Mouse (Mus musculus) MEL (cell line): ENCODE data around the gene Morc4. TPM values are rescaled to one million over a fixed set of nuclear protein-coding genes. Genes with fewer than 3 reads are reported as not detected.

Experiments
- DNase-seq: peaks from one replicate; pipeline ENCODE4 v3.0.0; 2011; ENCODE audit warnings: low read depth, low spot score
- H3K27ac ChIP-seq: 2 replicates; pipeline ENCODE4 v1.5.1; 2012; ENCODE audit warnings: low read depth, mild to moderate bottlenecking, control low read depth, low read length, moderate library complexity; ENCODE audit not compliant: control insufficient read depth
- H3K27me3 ChIP-seq, 2 experiments: fragments of 150-350 bp in 1 of 2; sonication (generic) in 1 of 2; 2 replicates each; pipeline ENCODE4 v1.6.1; 2012; ENCODE audit warnings: low read length in 2 of 2, mild to moderate bottlenecking in 2 of 2, improper control_type of control experiment in 1 of 2, moderate library complexity in 1 of 2; ENCODE audit not compliant: insufficient read depth in 2 of 2, control insufficient read depth in 1 of 2
- H3K36me3 ChIP-seq, 2 experiments: 2 replicates each; pipeline ENCODE4 v1.6.1; 2012 to 2014; ENCODE audit warnings: low read length in 2 of 2, improper control_type of control experiment in 1 of 2, inconsistent platforms in 1 of 2, mild to moderate bottlenecking in 1 of 2; ENCODE audit not compliant: insufficient read depth in 2 of 2, control insufficient read depth in 1 of 2
- H3K4me1 ChIP-seq, 2 experiments: fragments of 150-350 bp in 1 of 2; sonication (generic) in 1 of 2; 2 replicates each; pipeline ENCODE4 v1.6.1; 2012; ENCODE audit warnings: low read length in 2 of 2, improper control_type of control experiment in 1 of 2, mild to moderate bottlenecking in 1 of 2; ENCODE audit not compliant: insufficient read depth in 2 of 2, control insufficient read depth in 1 of 2
- H3K4me3 ChIP-seq, 2 experiments: fragments of 150-350 bp in 1 of 2; sonication (generic) in 1 of 2; 2 replicates each; pipeline ENCODE4 v1.5.1; 2012; ENCODE audit warnings: low read depth in 2 of 2, low read length in 2 of 2, mild to moderate bottlenecking in 2 of 2, moderate library complexity in 2 of 2, control low read depth in 1 of 2, improper control_type of control experiment in 1 of 2; ENCODE audit not compliant: control insufficient read depth in 1 of 2, insufficient read depth in 1 of 2
- H3K79me2 ChIP-seq: 2 replicates; pipeline ENCODE4 v1.6.1; 2012; ENCODE audit warnings: mild to moderate bottlenecking, low read length, moderate library complexity; ENCODE audit not compliant: control insufficient read depth, poor library complexity, insufficient read depth
- H3K9ac ChIP-seq: 2 replicates; pipeline ENCODE4 v1.6.1; 2012; ENCODE audit warnings: low read depth, mild to moderate bottlenecking, control low read depth, low read length, moderate library complexity; ENCODE audit not compliant: control insufficient read depth, poor library complexity, severe bottlenecking
- H3K9me3 ChIP-seq: fragments of 150-350 bp; sonication (generic); replicated peaks from 2 replicates; pipeline ENCODE4 v1.6.1; 2012; ENCODE audit warnings: mild to moderate bottlenecking, low read length, improper control_type of control experiment, moderate library complexity; ENCODE audit not compliant: insufficient read depth
- EP300 ChIP-seq, 2 experiments: IDR thresholded peaks; 2 replicates each; pipeline ENCODE4 v1.6.1; 2011; ENCODE audit warnings: improper control_type of control experiment in 2 of 2, low read length in 2 of 2, low read depth in 1 of 2, mild to moderate bottlenecking in 1 of 2
- ETS1 ChIP-seq: IDR thresholded peaks from 2 replicates; pipeline ENCODE4 v1.6.1; 2012; ENCODE audit warnings: low read depth, mild to moderate bottlenecking, inconsistent platforms, low read length, improper control_type of control experiment, moderate library complexity
- GATA1 ChIP-seq: IDR thresholded peaks from 2 replicates; pipeline ENCODE4 v1.6.1; 2011; ENCODE audit warnings: low read depth, low read length, improper control_type of control experiment
- HCFC1 ChIP-seq: IDR thresholded peaks from 2 replicates; pipeline ENCODE4 v1.6.1; 2012; ENCODE audit warnings: low read depth, mild to moderate bottlenecking, inconsistent platforms, low read length, improper control_type of control experiment, moderate library complexity
- JUND ChIP-seq: IDR thresholded peaks from 2 replicates; pipeline ENCODE4 v1.6.1; 2011; ENCODE audit warnings: low read depth, mild to moderate bottlenecking, improper control_type of control experiment, low read length
- KAT2A ChIP-seq: conservative IDR thresholded peaks from 2 replicates; pipeline ENCODE4 v1.6.1; 2012; ENCODE audit warnings: low read depth, low read length, improper control_type of control experiment, inconsistent platforms
- MAFK ChIP-seq: IDR thresholded peaks from 2 replicates; pipeline ENCODE4 v1.6.1; 2011; ENCODE audit warnings: low read depth, mild to moderate bottlenecking, low read length, improper control_type of control experiment, borderline replicate concordance
- MAZ ChIP-seq: IDR thresholded peaks from 2 replicates; pipeline ENCODE4 v1.6.1; 2012; ENCODE audit warnings: low read depth, mild to moderate bottlenecking, inconsistent platforms, low read length, improper control_type of control experiment
- MEF2A ChIP-seq: IDR thresholded peaks from 2 replicates; pipeline ENCODE4 v1.6.1; 2014; ENCODE audit warnings: low read depth, mild to moderate bottlenecking, inconsistent platforms, low read length, improper control_type of control experiment; ENCODE audit not compliant: poor library complexity, insufficient replicate concordance, severe bottlenecking; ENCODE audit errors: extremely low read depth
- NRF1 ChIP-seq: IDR thresholded peaks from 2 replicates; pipeline ENCODE4 v1.6.1; 2014; ENCODE audit warnings: low read depth, mild to moderate bottlenecking, inconsistent platforms, low read length, improper control_type of control experiment, moderate library complexity; ENCODE audit not compliant: poor library complexity, insufficient read depth, severe bottlenecking
- RAD21 ChIP-seq: IDR thresholded peaks from 2 replicates; pipeline ENCODE4 v1.6.1; 2011; ENCODE audit warnings: mild to moderate bottlenecking, low read depth, low read length, improper control_type of control experiment
- RCOR1 ChIP-seq: IDR thresholded peaks from 2 replicates; pipeline ENCODE4 v1.6.1; 2012; ENCODE audit warnings: low read depth, mild to moderate bottlenecking, inconsistent platforms, low read length, improper control_type of control experiment
- SIN3A ChIP-seq: IDR thresholded peaks from 2 replicates; pipeline ENCODE4 v1.6.1; 2012; ENCODE audit warnings: low read length, improper control_type of control experiment, inconsistent platforms
- SMC3 ChIP-seq: IDR thresholded peaks from 2 replicates; pipeline ENCODE4 v1.6.1; 2011; ENCODE audit warnings: low read depth, low read length, improper control_type of control experiment
- TAL1 ChIP-seq: IDR thresholded peaks from 2 replicates; pipeline ENCODE4 v1.6.1; 2012; ENCODE audit warnings: mild to moderate bottlenecking, inconsistent platforms, low read length, moderate library complexity, mixed read lengths
- TCF12 ChIP-seq: IDR thresholded peaks from 2 replicates; pipeline ENCODE4 v1.6.1; 2014; ENCODE audit warnings: low read depth, mild to moderate bottlenecking, inconsistent platforms, low read length, improper control_type of control experiment, moderate library complexity
- USF2 ChIP-seq, 2 experiments: IDR thresholded peaks; 2 replicates each; pipeline ENCODE4 v1.6.1; 2011 to 2012; ENCODE audit warnings: improper control_type of control experiment in 2 of 2, low read length in 2 of 2, borderline replicate concordance in 1 of 2, inconsistent platforms in 1 of 2, low read depth in 1 of 2, mild to moderate bottlenecking in 1 of 2; ENCODE audit not compliant: insufficient read depth in 1 of 2
- polyA plus RNA-seq, 2 experiments: library from polyadenylated mRNA; stranded (reverse) in 1 of 2; unstranded in 1 of 2; fragments of >175 nt in 1 of 2; fragments of >200 nt in 1 of 2; gene quantifications; 2 replicates each; pipeline versions ENCODE4 v1.2.1 to v1.2.4; 2012; ENCODE audit warnings: low replicate concordance in 2 of 2, low read depth in 1 of 2; ENCODE audit not compliant: insufficient read length in 2 of 2, insufficient read depth in 1 of 2, missing spikeins in 1 of 2
- total RNA-seq: library from RNA; depleted of rRNA; stranded (reverse); fragments of 300-350 nt; gene quantifications from 2 replicates; pipeline ENCODE4 v1.2.3, GENCODE M21; 2012

Gene Morc4
- total and polyA plus RNA-seq, 3 experiments = 4.2 to 221 (median 20.4) TPM

GRCm38 (mm10) chrX:139796037-139796436 lies 75.4 kb downstream of the Morc4 start (continued):
- 0 out of 2 replicates have a peak, but pooled peaks have one; percentile 29 for TF ChIP-seq HCFC1
- TF ChIP-seq MEF2A = no peak
- peak; percentile 32; the same call in 1 of the 2 replicates for TF ChIP-seq TCF12
- no peak for TF ChIP-seq SMC3
- TF ChIP-seq SIN3A = no peak
- TF ChIP-seq RCOR1 = peak; percentile 86
- no peak for TF ChIP-seq MAZ
- TF ChIP-seq KAT2A = no peak

DNA sequence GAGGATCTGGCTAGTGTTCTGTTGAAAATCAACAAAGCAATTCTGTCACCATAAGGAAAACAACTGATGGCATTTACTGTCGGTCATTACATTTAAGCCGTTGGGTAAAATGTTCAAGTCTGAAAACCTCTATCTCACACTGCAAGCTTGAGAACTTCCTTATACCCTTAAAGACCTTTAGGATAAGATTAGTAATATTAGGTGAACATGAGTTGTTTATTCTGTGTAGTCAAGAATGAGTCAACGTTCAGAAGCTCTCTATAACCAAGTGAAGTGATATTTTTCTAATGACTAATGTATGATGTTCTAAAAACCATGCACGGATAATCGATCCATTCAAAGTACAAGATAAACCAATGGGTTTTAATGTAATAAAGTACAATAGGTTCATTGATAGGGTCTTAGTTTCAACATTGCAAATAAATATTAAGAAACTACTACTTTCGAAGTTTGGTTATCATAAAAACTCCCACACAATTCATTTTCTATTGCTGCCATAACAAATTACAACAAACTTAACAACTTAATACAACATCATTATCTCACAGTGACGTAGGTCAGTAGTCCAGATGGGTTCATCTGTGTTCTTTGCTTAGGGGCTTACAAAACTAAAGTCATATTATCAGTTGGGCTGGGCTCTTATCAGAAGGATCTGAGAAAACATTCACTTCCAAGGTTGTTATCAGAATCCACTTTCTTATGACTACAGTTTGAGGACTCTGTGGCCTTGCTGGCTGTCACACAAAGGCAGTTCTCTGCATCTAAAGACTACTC lies 77.2 kb downstream of the Morc4 start:
- H3K4me3 ChIP-seq = peak overlapping the region; percentile 26 to 30; a peak in 3 of 4 replicates
- no peaks in the 10 kb centered on the region for H3K79me2 ChIP-seq
- TF ChIP-seq USF2 (IDR thresholded peaks at IDR 0.05; ENCODE audit: borderline replicate concordance in 1 of 2, insufficient read depth in 1 of 2, low read depth in 1 of 2, low read length in 2 of 2) = no peak
- TF ChIP-seq TAL1 = peak; percentile 59
- TF ChIP-seq ETS1 = peak; percentile 36; the same call in 1 of the 2 replicates
- no peak for TF ChIP-seq MAFK
- TF ChIP-seq JUND = no peak
- TF ChIP-seq TCF12 = peak; percentile 56
- TF ChIP-seq NRF1 = no peak
- TF ChIP-seq EP300 (IDR thresholded peaks at IDR 0.05; ENCODE audit: low read depth in 1 of 2, low read length in 2 of 2) = peak; percentile 73 to 84
- TF ChIP-seq GATA1 = peak; percentile 76
- H3K9me3 ChIP-seq = no peaks in the 10 kb centered on the region
- H3K36me3 ChIP-seq = peaks cover 0 to 32% of the 10 kb centered on the region in 2 experiments; a peak in 2 of 4 replicates
- H3K27ac ChIP-seq = peak overlapping the region; percentile 84
- H3K27me3 ChIP-seq = no peaks in the 10 kb centered on the region
- peak overlapping the region; percentile 40 for H3K9ac ChIP-seq
- DNase-seq = peak; percentile 72
- H3K4me1 ChIP-seq = peaks cover 13 to 37% of the 10 kb centered on the region in 2 experiments

GRCm38 (mm10) chrX:139785764-139786163 lies 85.7 kb downstream of the Morc4 start:
- Histone ChIP-seq H3K4me1 (peaks cover 15 to 39% of the 10 kb centered on the region in 2 experiments), H3K9me3 (no peaks in the 10 kb centered on the region), H3K4me3 (no peak overlapping the region), H3K27me3 (no peaks in the 10 kb centered on the region), H3K36me3 (peaks cover 0 to 32% of the 10 kb centered on the region in 2 experiments; a peak in 2 of 4 replicates), H3K9ac (no peak overlapping the region), H3K27ac (no peak overlapping the region), H3K79me2 (no peaks in the 10 kb centered on the region)
- DNase-seq = peak; percentile 67
- TF ChIP-seq RAD21 (no peak), EP300 (IDR thresholded peaks at IDR 0.05; ENCODE audit: low read depth in 1 of 2, low read length in 2 of 2) (0 out of 4 replicates have a peak, but pooled peaks of 1 of the 2 experiments have one; percentile 16)
- TF ChIP-seq, all 39 proteins: peak for 1
